Mouse (Mus musculus) megakaryocyte-erythroid progenitor cell, adult 5-6 weeks (primary cell): ENCODE data around the gene Gm26661. TPM values are rescaled to one million over a fixed set of nuclear protein-coding genes. Genes with fewer than 3 reads are reported as not detected.

Source experiments
- ATAC-seq: replicated peaks from 2 replicates; pipeline ENCODE4 v1.8.0; 2016; ENCODE audit warnings: mild to moderate bottlenecking, inconsistent platforms; ENCODE audit not compliant: severe bottlenecking, poor library complexity, low FRiP score, low TSS enrichment
- total RNA-seq, 2 experiments: library from RNA; stranded (forward) in 1 of 2; stranded (reverse) in 1 of 2; fragments of 200-1000, 215-1000 nt in 1 of 2; fragments of >200 nt in 1 of 2; fragmentation: Nextera tagmentation in 1 of 2; gene quantifications; 2 replicates each; pipeline ENCODE4 v1.2.3; 2014 to 2017

Gene Gm26661
- total RNA-seq (2014; fragmentation: Nextera tagmentation) (not detected in 2 replicates), total RNA-seq (2017) (not detected in 2 replicates)

DNA sequence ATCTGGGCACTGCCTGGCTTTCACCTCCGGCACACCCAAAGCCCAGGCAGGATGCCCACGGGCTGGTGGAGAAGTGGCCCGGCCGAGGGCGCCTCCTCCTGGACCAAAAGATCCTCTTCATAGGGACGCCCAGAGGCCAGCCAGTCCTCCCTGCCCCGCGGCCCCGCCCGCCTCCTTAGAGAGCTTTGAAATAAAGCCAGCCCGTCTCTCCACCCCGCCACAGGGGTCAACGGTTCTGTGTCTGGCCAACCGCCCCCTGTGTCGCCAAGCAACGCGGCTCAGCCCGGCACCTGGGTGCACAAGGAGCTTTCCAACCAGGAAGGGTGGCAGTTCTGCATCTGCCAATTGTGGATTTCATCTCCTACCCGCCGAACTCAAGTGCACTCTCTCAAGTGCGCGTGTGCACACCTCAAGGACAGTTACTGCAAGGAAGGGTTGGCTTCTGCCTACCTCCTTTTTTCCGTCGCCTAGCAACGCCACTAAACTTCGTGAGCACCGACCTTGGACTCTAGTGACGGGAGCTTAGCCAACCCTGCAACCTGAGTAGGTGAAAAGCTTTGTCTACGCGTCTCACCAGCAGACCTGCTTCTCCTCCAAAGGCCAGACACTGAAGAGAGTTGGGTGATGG, at the start of gene Gm26661:
Gene Gm26661 (plus strand): TSS at position 56 of the 628 bp plus-strand sequence.
- peak; percentile 97 for ATAC-seq

DNA sequence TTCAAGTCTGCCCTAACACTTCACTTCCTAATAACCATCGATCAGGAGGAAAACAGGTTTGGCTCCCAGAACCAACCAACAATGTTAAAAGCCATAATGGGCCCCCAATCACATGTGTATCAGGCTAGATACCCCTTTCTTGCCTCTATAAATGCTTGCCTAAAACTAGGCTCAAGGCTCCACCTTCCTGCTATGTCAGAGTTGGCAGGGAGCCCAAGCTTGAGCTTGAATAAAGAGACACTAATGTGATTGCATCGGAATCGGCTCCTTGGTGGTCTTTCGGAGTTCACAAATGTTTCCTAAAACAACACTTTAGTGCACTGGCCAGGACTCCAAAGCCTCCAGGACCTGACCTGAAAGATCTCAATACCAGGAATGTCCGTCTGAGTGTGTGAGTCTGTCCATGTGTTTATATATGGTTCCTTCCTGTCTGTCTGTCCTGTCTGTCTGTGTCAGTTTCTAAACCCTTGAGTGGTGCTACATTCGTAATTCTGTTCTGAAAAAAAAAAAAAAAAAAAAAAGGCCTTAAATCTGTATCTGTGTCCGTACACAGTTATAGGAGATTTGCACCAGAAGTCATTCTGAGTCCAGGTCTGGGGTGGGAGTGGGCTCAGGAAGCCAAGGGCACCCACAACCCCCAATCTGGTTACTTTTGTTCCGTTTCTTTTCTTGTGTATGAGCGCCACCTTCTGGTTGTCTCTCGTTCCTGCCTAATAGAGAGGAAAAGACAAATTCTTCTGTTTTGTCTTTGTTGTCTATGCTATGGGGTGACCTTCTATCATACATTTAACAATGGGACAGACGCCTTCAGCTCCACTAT, 42.2 kb upstream of the Gm26661 start:
- peak; percentile 73 for ATAC-seq

DNA sequence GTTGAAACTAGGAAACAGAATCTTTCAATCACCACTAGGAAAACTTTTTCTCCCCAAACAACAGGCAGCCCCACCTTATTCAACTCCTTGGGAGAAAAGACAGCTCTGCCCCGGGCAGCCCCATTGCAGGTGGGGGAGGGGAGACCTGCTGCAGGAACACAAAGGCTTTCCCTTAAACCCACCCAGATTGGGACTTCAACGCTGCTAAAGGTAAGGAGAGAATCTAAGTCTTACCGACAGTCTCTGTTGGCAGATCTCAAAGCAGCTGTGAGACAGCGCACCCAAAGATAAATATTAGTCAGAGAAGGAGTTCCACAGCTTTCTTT, 41.7 kb upstream of the Gm26661 start:
- 0 out of 2 replicates have a peak, but pooled peaks have one; percentile 14 for ATAC-seq

DNA sequence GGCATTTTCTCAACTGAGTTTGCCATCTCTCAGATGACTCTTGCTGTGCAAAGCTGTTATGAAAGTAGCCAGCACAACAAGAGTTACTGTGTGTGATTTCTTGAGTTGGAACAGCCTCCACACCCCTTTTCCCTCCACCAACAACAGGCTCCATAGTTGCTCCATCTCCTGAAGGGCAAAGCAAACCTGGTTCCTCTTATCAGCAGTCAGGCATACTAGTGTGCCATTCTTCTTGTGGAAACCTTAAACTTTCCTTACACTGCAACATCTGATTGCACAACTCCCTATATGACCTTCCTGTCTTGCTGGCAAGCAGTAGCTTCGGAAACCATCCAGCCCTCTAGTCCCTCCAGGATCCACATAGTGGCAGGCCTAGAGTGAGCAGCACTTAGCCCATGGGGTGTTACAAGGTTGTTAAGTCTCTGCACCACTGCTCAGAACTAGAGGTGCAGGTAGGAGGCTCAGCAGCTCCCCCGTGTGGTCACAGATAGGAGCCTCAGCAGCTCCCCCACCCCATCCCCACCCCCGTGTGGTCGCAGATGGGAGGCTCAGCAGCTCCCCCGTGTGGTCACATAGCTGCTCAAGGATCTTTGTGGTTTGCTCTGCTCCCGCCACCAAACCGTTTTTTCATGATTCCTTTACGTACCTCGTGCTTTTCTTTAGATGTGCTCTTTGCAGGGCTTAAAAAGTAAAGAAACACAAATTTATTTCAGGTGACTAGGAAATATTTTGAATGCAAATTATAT, 25.6 kb upstream of the Gm26661 start:
- ATAC-seq = peak; percentile 99

DNA sequence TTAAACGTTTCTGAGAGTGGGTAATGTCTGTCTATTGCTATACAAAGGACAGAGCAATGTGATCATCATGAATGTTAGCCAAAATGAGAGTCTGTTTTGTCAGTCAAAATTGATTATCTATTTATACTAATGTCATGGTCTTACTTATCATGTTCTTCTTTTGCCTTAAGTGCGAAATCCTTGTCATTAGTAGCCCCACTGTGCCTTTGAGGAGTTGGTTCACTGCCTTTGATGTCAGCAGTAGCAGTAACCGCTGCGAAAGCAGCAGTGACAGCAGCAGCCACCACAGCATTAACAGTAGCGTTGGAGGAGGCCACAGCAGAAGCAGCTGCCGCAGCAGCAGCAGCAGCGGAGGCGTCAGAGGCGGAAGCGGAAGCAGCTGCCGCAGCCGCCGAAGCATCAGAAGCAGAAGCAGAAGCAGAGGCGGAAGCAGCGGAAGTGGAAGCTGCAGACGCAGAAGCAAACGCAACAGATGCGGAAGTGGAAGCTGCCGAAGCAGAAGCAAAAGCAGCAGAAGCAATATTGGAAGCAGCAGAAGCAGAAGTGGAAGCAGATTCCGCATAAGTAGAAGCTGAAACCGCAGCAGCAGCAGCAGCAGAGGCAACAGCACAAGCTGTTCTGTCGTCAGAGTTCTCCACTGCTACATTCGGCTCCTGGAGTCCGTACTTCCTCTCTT, 17.5 kb upstream of the Gm26661 start:
- ATAC-seq = peak; percentile 99

DNA sequence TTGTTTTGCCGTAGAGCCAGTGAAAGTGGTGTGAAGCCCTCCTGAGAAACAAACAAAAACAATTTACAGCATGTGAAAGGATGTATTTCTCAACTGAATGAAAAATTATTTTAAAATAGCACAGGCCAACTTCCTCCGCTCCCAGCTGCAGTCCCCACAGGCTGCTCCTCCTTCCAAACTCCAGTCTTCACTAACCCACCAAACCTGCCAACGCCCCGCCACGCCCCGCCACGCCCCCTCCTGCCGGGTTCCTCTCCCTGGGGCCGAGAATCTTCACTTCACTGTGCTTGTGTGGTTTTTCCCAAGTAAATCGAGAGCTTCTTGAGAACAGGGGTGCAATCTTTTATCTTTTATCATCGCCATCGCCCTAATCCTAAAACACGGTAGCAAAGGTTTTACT, 5.3 kb upstream of the Gm26661 start:
- 0 out of 2 replicates have a peak, but pooled peaks have one; percentile 34 for ATAC-seq

DNA sequence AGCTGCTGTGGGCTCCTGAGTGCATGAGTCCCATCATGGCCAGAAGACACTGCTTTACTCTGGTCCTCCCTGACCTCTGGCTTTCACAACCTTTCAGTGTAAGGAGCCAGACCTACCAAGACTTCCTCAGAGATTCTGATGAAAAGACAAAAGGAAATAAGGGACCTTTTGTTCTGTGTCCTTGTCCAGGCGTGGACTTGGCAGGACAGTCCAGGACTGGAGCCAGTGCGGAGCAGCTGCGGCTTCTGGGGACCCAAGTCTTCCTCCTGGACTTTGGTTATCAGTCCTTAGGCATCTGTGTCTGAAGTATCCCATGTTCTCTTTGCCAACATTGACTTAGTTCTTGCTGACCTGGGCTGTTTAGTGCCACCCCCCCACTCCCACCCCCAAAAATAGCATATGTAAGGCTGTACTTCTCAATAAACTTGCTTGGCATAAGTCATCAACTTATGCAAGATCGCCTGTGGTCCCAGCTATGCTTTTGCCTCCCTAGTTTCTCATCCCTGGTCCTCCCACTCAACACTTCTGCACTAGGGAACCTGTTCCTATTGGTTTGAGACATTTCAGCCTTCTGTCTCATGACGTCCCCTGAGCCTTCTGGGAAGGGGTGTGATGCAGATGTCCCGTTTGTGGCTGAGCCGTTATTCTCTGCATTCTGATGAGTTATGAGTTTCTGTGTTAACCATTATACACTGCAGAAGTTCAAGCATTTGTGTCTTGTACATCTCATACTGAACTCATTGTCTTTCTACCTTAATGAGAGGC, 1.9 kb upstream of the Gm26661 start:
- ATAC-seq = no peak

DNA sequence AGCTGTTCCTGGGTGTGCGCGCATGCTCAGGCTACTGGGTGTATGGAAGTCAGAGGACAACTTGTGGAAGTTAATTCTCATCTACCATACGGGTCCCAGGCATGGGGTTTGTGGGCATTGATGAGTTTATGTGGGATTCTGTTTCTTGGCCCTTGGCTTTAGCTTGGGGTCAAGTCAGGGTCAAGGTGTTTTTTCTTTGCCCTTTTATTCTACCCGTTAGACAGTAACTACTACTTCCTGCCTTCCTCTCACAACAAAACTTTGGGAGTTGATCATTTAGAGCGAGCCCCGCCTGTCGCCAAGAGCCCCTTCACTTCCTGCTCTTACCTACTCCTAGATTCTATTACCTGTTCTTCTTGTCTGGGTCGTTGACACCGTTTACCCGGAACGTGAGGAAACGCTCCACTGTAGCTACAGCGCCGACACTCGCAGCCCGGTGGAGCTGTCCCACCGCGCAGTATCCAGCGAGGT, 291 bp upstream of the Gm26661 start:
- ATAC-seq = no peak

DNA sequence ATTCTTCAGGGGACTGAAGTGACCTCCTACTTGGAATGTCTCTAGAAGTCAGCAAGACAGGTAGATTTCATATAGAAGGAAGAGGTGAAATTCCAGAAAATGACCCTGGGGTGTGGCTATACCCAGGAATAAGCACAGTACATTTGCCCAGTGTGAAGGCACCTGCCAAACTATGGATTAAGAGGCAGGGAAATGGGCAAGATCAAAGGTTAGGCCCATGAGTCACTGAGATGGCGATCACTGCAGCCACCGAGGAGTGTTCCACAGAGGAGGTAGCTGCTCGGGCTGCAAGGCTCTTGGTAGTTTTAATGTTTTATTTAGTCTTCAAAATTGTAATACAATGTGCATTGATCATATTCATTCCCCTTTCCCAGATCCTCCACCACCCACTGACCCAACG, 4.6 kb downstream of the Gm26661 start:
- ATAC-seq = no peak

DNA sequence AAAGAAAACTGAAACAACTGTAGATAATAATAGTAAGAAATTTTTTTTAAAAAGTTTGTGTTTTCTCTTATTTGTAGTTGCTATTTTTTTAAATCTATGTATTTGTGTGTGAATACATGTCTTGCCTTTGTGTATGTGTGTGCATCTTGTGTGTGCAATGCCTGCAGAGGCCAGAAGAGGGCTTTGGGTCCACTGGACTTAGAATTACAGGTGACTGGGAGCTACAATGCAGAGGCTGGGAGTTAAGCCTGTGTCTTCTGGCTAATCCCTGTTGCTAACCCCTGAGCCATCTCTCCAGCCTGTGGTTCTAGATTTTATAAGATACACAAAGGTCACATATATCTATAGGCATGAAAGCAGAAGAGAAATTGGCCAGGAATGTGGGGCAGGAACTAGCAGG, 9.2 kb downstream of the Gm26661 start:
- ATAC-seq = no peak

DNA sequence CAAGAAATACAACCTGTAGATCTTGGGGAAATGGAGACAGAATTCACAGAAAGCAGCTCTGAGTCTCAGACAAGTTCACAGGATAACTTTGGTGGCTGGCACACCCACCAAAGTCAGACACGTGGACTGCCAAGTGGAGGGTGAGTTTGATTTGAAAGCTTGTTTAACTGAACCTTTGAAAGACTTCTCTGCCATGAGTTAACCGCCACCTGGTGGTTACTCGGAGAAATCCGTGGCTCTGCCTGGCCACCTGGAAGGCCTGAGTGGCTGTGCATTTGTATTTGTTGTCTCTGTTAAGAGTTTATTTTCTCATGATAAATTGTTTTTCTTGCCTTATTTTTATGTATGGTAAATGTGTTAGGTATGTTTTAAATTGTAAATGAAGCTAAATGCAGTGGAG, 10.4 kb downstream of the Gm26661 start:
- ATAC-seq = peak; percentile 77

DNA sequence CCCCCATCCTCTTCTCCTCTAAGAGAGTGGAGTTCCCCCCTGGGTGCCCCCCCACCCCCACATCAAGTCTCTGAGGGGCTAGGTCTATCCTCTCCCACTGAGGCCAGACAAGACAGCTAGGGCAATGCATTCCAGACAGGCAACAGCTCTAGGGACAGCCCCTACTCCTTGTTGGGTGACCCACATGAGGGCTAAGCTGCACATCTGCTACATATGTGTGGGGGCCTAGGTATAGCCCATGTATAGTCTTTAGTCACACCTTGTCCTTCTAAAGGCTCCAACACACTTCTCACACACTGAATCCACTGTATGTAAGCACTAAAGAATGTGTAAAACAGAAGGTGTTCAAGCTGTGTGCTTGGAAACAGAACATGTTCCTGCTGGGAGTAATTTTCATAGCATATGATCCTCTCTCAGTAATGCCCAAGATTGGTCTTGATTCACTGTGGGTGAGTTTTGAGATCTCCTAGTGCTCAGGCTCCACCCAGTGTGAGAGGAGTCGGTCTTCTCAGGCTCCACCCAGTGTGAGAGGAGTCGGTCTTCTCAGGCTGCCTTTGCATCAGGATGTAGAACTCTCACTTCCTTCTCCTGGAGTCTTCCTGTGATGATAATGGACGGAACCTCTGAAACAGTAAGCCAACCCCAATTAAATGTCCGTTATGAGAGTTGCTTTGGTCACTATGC, 12.6 kb downstream of the Gm26661 start:
- ATAC-seq = no peak

DNA sequence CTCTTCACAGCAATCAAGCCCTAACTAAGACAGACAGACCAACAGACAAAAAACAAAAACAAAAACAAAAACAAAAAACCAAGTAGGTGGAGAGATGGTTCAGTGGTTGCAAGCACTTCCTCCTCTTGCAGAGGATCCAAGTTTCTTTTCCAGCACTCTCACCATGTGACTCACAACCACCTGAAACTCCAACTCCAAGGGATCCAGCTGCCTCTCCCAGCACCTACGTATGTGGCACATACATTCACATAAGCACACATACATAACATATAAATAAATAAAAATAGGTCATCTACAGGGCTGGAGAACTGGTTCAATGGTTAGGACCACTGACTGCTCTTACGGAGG, 13.1 kb downstream of the Gm26661 start:
- ATAC-seq = no peak

DNA sequence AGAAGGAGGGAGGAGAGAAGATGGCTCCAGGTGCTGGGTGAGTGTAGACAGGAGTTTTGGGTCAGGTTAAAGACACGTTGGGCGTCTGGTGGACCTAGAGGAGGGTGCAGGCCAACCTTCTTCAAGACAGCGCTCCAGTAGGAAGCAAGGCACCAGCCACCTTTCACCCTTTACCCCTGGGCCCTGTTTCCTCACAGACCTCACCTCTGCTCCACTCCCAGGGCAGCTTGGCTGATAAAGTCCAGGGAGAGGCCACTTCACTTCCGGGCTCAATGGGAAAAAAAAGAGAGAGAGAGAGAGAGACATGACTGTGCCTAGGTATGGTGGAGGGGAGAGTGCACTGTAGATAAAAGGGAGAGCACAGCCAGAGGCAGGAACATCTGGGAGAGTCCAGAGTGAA, 16.3 kb downstream of the Gm26661 start:
- ATAC-seq = no peak

DNA sequence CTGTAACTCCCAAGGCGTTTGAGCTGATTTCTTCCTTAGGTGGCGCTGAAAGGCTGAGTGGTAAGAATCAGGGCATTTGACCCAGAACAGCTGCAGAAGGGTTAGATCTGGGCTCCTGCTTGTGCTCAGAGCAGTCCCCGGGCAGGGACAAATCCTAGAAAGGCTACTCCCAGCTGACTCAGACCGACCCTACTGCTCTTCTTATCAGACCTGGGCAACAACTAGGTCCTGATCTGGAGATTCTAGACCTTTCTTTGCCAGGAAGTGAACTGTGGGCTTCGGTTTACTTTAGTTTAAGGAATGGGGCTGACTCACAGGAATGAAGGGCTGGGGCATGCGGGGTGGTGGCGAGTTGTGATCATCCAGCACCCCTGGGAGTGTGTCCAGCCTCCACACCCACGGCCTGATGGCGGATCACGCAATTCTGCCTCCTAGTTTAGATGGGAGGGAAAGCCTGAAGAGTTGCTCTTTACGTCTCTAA, 17.2 kb downstream of the Gm26661 start:
- ATAC-seq = no peak

DNA sequence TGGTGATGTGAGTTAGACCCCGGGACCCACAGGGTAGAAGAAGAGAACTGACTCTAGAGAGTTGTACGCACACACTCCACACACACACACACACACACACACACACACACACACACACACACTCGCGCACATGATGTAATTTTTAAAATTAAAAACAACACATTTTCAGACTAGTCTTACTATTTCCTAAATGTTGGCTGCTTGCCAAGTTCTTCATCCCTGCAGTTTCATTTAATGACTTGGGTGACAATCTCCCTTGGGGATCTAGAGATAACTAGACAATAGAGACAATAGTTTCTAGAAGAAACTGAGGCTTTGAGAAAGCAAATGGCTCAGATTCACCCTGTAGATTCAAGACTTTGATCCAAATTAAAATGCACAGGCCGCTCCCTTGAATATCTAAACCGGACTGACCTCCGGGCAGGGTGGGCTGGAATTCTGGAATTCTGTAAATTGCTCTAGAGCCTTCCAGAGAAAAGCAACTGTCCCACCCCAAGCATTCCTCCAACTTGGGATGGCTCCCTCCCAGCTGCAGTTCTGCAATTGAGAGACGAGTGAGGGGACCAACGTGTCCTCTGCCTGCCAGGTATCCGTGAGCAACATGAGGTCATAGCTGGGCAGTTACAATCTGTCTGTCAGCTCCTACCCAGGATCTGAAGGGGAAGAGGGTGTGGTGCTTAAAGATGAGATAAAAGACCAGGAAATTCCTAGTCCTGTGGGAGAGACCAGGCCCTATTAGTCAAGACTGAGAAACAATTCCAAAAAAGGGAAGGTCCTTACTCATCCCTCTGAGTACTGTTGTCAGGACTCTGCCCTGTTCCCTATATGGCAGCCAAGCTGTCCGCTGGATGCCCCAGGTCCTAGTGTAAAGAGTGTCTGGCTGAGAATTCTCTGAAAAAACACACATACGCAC, 17.9 kb downstream of the Gm26661 start:
- no peak for ATAC-seq

DNA sequence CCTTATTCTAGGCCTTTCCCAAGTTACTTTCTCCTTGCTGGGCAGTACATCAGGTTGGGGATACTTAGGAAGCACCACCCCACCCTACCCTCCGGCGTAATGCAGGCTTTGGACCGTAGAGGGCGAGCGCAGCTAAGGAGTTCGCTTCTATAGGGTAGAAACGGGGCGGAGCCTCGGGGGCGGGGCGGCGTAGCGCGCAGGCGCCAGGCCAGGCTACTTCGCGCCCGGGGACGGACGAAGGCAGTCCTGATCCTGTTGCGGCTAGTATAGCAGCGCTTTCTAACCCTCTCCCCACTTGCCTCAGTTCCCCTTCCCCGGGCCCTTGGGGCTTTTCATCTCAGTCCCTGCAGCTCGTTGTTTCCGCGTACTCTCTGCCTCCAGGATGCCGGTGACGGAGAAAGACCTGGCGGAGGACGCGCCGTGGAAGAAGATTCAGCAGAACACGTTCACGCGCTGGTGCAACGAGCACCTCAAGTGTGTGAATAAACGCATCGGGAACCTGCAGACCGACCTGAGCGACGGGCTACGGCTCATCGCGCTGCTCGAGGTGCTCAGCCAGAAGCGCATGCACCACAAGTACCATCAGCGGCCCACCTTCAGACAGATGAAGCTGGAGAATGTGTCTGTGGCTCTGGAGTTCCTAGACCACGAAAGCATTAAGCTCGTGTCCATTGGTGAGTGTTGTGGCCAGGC, 26.5 kb downstream of the Gm26661 start, which contains the start of gene Flnb:
Gene Flnb (plus strand): TSS at position 188 of the 693 bp plus-strand sequence.
- peak; percentile 99 for ATAC-seq
